Mouse (Mus musculus) bone marrow, adult 2 months (tissue): ENCODE results near the gene Tifa.

Experiments
- CTCF ChIP-seq: fragments of 200-500 bp; IDR thresholded peaks from 2 replicates; pipeline ENCODE4 v1.5.1; 2011; ENCODE audit warnings: low read length, control low read depth; ENCODE audit not compliant: control insufficient read depth, insufficient read depth
- POLR2A ChIP-seq: fragments of 200-500 bp; IDR thresholded peaks from 2 replicates; pipeline ENCODE4 v1.6.1; 2011; ENCODE audit warnings: low read depth, mild to moderate bottlenecking, control low read depth, low read length, borderline replicate concordance; ENCODE audit not compliant: control insufficient read depth

DNA sequence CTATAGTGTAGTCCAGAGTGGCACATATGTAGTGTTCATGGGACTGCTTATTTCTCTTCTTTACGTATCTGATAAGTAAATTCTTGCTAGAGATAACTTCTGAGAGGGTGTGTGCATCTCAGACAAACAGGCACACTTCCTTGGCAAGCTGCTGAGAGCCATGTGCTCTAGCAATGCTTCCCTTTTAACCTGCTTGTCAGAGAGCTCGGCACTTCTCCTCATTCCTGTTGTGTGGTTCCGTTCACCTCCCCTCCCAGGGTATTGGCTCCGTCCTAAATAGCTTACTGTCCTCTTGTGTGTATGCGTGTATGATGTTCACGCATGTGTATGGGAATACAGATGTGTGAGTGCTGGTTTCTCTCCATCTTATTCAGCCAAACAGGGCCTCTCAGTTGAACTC is 33.1 kb upstream of the Tifa start:
- TF ChIP-seq CTCF (no peak), POLR2A (no peak)
